Mouse (Mus musculus) granulocyte monocyte progenitor cell, adult 5-6 weeks (primary cell): Measurements from ENCODE around the gene Ptk6. TPM values are rescaled to one million over a fixed set of nuclear protein-coding genes. Genes with fewer than 3 reads are reported as not detected.

Experiments
- ATAC-seq: replicated peaks from 2 replicates; pipeline ENCODE4 v1.8.0; 2016; ENCODE audit warnings: mild to moderate bottlenecking, moderate TSS enrichment, inconsistent platforms; ENCODE audit not compliant: poor library complexity, severe bottlenecking
- total RNA-seq, 2 experiments: library from RNA; stranded (forward) in 1 of 2; stranded (reverse) in 1 of 2; fragments of 200-712, 200-1000 nt in 1 of 2; fragments of >200 nt in 1 of 2; fragmentation: Nextera tagmentation in 1 of 2; gene quantifications; 2 replicates each; pipeline ENCODE4 v1.2.3; 2014 to 2017

Gene Ptk6
- total RNA-seq, 2 experiments from 2014 or later: not detected

DNA sequence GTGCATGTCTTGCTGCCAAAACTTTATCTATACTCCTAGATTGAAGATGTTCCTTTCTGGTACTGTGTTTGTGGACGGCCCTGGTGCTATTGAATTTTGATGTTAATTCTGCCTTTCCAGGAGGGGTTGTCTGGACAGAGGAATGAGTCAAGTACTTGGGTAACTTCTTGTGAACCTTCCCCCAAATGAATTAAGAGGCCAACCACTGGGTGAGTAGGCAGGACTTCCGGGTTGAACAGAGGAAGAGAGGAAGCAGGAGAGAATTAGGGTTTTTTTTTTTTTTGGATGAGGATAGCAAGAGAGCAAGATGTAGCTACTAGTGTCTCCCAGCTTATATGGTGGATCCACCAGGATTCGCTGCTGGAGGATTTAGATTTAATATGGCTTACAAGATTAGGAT, 24.6 kb downstream of the Ptk6 start:
- no peak for ATAC-seq

DNA sequence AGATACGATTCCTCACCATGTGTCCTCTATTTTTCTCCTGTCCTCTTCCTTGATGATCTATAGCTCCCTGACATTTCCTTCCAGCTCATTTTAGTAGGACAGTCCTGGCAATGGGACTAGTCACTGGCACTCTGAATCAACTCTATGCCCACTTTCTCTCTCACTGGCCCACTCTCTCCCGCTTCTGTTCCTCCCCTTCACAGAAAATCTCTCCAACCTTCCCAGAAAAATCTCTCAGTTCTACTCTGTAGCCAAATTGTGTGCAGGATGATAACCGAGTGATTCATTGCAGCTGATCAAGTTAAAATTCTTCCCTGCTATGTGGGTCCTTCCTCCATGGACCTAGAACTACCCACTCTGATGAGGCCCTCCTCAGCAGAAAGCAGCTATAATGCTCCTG, 27.9 kb downstream of the Ptk6 start:
- ATAC-seq: no peak

DNA sequence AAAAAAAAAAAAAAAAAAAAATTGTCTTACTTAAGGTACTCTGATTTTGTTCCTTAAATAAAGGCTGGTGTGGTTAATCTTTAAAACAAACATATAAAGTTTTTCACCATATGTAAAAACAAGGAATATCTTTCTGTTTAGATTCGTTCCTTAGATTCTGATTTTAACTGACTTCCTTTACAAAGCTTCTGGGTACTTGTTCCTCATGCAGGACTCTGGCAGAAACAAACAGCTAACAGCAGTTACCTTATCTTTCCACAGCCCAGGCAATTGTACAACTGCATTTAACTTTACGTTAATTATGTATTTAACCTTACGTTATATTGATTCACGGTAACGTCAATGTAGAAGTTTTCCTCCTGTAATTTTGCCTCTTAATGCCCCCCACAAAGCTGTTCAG, 36.1 kb downstream of the Ptk6 start:
- ATAC-seq: no peak

DNA sequence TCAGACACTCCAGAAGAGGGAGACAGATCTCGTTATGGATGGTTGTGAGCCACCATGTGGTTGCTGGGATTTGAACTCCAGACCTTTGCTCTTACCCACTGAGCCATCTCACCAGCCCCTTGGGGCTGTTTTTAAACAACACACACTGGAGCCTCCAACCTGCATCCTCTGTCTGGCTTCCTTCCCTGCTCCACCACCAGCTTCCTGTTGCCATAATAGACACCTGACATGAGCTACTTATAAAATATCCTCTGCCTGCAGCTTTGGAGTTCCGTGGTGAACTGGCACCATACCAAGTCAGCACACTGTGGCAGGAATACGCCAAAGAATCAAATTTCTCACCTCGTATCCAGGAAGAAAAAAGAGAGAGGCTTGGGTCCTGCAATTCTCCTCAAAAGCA, 41.8 kb downstream of the Ptk6 start:
- no peak for ATAC-seq

DNA sequence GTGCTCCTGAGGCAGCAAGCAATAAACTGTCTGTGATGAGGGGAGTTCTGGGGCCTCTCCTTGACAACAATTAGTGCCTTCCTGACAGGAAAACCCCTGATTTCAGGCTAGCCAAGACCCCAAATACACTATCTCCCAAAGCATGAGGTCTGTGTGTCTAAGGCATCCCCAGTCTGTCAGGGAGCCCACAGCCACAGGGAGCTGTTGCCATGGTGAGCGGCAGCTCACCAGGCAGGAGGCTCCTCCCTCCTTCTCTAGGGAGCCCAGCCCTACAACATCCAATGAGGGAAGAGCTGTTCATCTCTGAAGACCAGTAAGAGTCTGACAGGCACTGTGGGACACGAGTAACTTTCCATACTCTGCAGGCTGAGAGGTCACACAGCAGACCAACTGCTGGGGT, 42.8 kb downstream of the Ptk6 start:
- ATAC-seq: no peak

DNA sequence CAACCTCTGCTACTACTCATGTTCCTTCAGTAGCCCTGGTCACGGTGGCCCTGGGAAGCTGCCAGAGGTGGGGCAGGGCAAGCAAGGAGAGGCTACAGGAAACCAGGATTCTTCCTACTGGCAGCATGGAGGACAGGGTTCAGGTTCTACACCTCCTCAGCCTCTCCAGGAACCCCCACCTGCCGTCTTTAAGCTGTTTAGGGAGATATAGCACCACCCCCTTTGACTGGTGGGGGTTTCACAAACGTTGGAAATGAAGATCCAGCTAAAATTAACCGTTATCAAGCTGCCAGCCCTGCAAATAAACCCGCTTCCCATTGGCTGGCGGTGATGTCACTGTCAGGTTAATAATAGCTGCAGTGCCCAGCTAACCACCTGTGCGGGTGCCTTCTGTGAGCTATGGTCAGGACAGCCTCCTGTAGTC, 43.5 kb downstream of the Ptk6 start:
- no peak for ATAC-seq

DNA sequence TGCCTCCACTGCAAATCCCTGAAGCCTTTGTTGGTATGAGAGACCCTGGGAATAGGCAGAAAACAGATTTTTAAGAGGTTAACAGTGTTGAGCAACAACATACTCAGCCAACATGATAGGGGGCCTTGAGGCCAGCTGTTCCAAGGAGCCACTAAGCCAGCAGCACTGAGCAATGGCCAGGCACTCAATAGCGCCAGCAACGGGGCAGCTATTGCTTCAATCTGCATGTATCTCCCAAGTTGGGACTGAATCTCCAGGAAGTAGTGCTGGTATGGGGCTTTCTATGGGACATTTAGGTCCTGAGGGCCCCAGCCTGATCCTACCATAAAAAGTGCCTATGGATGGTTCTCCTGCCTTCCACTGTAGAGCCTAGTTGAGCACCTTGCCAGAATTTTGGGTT, 44.1 kb downstream of the Ptk6 start:
- no peak for ATAC-seq

DNA sequence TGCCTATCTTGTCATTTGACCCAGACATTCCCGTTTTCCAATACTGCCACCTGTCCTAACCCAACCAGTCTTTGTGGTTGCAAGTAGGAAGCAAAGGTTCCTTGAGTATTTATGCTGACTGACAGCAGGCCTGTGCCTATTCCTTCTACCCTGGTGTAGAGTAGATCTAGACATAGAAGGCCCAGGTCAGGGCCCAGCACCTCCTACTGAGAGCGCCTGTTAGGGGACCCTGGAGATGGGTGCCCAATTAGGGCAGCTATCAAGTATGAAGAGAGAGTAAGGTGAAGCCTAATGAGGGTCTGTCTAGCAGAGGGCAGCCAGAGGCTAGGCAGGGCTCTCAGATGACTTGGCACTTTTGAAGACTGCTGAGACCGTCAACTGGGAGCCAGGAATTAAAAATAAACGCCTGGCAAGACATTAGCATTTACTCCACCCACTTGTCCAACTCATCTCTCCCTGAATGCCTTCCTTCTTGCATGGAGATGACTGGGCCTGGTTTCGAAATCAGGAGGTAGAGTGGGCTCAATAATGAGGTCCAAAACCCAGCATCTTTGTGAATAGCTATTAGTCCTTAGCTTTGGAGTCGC, 44.8 kb downstream of the Ptk6 start:
- ATAC-seq: no peak

DNA sequence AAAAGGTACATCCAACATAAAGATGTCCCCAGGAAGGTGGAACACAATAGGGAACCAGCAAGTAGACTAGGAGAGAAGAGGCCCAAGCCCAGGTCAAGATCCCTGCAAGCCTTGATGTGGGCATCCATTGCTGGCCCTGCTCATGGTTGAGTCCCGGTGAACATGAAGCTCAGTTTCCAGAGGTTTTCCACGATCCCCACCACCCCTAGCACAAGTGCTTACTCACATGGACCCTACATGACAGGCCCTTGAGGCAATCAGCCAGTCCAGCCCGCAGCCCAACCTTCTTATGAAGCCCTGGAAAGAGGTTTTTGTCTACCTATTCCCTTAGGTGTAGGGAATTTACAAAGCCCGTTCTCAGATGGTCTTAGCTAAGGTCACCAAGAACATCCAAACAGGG, 45.4 kb downstream of the Ptk6 start:
- ATAC-seq: no peak

DNA sequence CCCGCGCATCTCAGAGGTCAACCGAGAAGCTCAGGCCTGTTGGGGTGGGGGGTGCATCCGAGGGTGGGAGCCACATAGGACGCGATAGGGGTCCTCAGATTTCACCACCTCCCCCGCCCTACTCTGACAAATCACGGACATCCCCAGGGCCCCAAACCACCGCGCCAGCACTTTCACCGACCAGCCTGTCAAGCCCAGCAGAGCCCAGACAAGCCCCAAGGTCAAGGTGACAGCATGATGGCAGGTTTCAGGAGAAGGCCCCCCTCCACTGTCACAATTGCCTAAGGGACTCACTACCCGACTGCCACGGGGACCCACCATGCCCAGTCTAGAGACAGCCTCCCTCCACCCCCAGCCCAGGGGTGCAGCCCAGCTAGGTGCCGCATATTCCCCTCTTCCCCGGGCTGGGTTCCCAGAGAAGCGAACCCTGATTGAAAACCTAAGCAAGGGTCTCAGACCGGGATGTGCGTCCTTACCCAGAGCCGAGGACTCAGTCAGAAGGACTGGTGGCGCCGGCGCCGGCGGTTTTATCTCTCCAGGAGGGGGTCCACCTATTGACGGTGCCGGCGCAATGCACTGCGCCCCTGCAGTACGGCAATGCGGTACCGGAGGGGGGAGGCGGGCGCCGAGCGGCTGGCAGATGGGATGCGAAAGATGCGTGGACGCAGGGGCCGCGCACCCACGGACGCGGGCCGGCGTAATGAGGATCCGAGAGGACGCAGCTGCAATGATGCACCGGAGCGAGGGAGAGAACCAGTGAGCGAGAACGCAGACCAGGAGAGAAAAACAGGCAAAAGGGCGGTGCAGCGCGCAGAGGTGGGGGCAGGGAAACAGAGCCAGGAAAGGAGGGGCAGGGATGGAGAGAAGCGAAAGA, 46.1 kb downstream of the Ptk6 start, which contains the start of gene Eef1a2:
Gene Eef1a2, minus strand, starts transcription at position 767 of the 874 bp plus-strand sequence.
- 0 out of 2 replicates have a peak, but pooled peaks have one; percentile 30 for ATAC-seq

DNA sequence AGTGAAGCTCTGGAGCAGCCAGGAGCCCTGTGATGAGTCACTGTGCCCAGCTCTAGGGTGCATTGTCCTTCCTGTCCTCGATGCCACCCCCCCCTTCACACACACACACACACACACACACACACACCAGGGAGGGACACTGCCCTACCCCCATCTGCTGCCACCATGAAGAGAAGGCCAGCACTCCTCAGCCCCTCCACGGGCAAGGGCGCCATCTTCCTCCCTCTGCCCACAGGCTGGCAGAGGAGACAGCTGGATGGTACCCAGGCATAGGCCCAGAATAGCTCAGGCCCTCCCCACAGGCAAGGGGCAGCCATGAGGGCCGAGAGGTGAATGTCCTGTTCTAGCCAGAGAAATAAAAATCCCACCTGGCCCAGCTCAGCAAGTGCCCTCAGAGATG, 46.8 kb downstream of the Ptk6 start:
- ATAC-seq: no peak

DNA sequence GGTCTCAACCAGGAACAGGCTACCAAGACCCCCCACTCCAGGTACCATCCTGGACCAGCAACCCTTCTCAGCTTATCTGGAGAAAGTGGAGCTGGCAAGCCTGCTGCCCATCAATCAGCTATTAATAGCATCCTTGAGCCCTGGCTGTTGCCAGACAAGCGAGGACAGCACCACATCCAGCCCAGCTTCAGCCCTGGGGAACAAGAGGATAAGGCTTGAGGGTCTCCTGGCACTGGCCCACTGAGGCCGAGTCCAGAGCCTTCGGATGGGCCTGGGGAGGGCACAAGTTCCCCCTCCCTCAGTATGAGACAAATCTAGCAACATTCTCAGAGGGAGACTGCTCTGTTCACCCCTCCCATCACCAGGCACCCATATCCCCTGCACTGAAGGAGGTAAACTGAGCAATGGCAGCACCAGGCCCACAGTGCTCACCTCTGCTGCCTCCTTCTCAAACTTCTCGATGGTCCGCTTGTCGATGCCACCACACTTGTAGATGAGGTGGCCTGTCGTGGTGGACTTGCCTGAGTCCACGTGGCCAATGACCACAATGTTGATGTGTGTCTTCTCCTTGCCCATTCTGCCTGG, 47.7 kb downstream of the Ptk6 start:
- no peak; the same call in 1 of the 2 replicates for ATAC-seq

DNA sequence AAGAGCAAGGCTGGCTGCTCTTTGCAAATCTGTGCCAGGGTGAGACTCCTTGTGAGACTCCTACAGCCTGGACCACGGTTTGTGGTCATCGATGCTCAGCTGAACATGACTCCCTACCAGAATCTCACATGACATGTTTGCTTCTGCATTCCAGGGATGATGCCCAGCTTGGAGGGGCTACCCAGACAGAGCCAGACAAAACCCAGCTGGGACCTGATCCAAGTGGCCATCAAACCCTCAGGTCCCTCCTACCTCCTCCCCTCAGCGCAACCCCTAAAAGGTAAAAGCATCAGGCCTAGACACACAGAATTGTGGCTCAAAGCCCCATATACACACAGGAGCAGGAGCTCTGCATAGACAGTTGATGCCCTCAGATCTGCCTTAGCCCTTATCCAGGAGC, 48.2 kb downstream of the Ptk6 start:
- ATAC-seq: no peak

DNA sequence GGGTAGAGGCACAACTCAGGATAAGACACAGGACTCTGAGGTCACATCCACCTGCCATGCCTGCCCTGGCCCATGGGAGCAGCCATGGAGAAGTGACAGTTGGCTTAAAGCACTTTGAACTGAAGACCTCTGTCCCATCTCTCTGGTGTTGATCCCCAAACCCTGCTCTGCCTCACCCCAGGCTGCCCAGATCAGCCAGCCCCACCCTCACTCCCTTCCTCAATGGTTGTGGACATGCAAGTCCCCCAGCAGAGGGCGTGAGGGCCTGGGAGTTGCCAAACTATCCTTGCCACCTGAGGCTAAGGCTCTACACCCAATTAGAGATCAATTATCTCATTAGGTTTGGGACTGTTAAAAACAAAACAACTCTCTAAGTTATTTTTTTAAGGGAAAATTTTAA, 48.8 kb downstream of the Ptk6 start:
- peak; percentile 48; the same call in 1 of the 2 replicates for ATAC-seq

DNA sequence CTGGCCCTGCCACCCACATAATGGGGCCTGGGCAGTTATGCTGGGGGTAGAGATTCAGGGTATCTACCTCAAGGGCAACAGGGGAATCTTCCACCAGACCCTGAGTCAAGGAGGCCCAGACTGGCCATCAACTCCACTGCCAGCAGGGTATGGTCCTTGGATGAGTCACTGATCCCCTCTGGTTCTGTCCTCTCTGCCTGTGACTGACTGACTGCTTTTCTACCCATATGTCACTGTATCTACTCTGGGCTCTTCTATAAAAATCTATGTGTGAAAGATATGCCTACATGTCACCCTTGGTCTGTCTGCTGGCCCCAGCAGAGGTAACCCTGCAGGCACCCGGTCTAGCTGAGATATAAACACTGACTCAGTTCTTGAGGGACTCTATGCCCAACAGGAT, 49.5 kb downstream of the Ptk6 start:
- ATAC-seq: no peak

DNA sequence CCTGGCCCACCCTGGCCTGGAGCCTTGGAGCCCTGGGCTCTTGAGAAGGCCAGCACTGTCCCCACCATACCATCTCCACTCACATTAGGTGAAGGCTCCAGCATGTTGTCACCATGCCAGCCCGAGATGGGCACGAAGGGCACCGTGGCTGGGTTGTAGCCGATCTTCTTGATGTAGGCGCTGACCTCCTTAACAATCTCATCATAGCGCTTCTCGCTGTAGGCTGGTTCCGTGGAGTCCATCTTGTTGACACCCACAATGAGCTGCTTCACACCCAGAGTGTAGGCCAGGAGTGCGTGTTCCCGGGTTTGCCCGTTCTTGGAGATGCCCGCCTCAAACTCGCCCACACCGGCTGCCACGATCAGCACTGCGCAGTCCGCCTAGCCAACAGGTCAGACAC, 49.9 kb downstream of the Ptk6 start:
- ATAC-seq: no peak

DNA sequence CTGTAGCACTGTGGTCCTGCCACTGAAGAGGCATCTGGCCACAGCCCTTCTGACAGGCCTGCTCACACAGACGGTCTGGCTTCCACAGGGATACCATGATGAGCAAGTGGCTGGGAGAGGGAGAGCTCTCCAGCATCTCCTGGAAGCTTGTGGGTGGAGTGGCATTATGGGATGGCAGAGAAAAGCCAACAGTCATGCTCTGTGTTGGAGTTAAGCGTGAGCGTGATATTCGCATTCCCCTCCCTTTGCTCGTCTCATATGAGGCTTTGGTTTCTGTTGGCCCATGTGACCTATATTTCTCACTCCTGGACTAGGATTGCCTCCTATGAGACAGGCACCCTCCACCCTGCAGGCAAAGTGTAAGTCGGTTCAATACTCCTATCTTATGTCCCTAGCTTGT, 52.3 kb downstream of the Ptk6 start:
- ATAC-seq: no peak

DNA sequence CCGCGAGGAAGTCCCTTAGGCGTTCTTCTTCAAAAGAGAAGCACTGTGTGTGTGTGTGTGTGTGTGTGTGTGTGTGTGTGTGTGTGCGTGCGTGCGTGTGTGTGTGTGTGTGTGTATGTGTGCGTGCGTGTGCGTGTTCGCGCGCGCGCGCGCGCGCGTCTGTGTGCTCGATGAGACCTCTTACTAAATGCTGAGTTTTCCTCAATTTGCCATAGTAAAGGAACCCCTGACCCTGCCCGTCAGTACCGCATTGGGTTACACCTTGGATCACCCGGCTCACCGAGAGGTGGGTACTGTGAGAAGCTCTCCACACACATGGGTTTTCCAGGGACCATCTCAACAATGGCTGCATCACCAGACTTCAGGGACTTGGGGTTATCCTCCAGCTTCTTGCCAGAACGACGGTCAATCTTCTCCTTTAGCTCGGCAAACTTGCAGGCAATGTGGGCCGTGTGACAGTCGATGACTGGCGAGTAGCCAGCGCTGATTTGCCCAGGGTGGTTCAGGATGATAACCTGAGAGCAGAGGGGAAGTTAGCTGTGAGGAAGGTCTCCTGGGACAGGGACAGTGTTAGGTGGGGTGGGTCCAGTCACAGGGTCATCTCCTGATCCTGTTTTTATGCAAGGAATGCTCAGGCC, 54.2 kb downstream of the Ptk6 start:
- ATAC-seq: no peak

DNA sequence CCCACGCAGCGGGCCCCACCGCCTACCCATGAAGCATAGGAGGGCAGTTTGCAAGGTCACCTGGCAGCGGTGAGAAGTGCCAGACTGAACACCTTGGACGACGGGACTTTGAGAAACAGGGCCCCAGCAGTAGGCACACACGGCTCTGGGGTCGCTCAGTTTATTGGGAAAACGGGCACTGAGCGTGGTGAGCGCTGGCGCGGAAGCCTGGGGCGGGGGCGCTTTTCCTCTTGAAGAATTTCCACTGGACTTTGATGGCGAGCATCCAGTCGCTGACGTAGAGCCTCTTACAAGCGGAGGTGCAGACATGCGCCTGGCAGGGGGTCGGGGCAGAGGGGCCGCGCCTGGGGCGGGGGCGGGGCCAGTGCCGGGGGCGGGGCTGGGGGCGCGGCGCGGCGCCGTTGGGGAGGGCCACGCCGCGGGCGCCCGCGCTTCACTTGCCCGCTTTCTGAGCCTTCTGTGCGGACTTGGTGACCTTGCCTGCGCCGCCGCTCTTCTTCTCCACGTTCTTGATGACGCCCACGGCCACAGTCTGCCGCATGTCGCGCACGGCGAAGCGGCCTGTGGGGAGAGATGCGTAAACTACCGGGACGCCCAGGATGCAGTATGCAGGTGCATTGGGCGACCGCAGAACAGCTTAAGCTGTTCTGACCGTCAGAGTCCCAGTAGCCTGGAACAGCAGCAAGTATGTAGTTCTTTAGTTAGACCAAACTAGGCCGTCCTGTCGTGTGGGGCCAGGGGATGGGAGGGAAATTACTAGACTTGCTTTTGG, 54.9 kb downstream of the Ptk6 start:
- ATAC-seq: peak; percentile 49

DNA sequence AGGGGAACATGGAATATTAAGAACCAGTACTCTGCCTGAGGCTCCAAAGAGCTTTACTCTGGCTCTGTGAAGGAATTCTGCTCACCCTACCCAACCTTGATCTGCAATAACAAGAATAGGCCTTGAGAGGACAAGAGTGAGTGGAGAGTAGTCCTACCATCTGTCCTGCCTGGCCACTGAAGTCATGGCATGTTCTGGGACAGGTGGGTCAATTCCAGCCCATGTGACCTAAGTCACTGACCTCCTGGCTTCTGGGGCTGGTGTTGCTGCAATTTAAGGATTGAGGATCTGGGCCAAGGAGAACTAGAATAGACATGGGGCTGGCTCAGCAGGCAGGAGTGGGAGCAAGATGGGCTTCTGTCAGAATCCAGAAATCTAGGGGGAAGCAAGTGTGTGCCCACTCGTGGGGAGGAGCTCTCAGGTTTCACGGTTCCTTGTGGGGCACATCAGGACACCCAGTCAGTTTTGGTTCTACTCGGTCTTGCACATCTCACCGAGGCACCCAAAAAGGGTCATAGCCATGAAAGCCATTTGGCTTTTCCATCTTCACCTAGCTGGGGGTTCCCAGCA, 55.5 kb downstream of the Ptk6 start:
- no peak for ATAC-seq
